Mouse (Mus musculus) MEL (cell line): ENCODE results near the gene Ermard. TPM values are rescaled to one million over a fixed set of nuclear protein-coding genes. Genes with fewer than 3 reads are reported as not detected.
"Not testable (repeated sequence)": the region's sequence is repeated elsewhere in the genome, so short reads cannot be mapped to it uniquely, and the experiment has no call there.

ENCODE experiments used
- DNase-seq: peaks from one replicate; pipeline ENCODE4 v3.0.0; 2011; ENCODE audit warnings: low read depth, low spot score
- H3K27ac ChIP-seq: 2 replicates; pipeline ENCODE4 v1.5.1; 2012; ENCODE audit warnings: low read depth, mild to moderate bottlenecking, control low read depth, low read length, moderate library complexity; ENCODE audit not compliant: control insufficient read depth
- H3K27me3 ChIP-seq, 2 experiments: fragments of 150-350 bp in 1 of 2; sonication (generic) in 1 of 2; 2 replicates each; pipeline ENCODE4 v1.6.1; 2012; ENCODE audit warnings: low read length in 2 of 2, mild to moderate bottlenecking in 2 of 2, improper control_type of control experiment in 1 of 2, moderate library complexity in 1 of 2; ENCODE audit not compliant: insufficient read depth in 2 of 2, control insufficient read depth in 1 of 2
- H3K36me3 ChIP-seq, 2 experiments: 2 replicates each; pipeline ENCODE4 v1.6.1; 2012 to 2014; ENCODE audit warnings: low read length in 2 of 2, improper control_type of control experiment in 1 of 2, inconsistent platforms in 1 of 2, mild to moderate bottlenecking in 1 of 2; ENCODE audit not compliant: insufficient read depth in 2 of 2, control insufficient read depth in 1 of 2
- H3K4me1 ChIP-seq, 2 experiments: fragments of 150-350 bp in 1 of 2; sonication (generic) in 1 of 2; 2 replicates each; pipeline ENCODE4 v1.6.1; 2012; ENCODE audit warnings: low read length in 2 of 2, improper control_type of control experiment in 1 of 2, mild to moderate bottlenecking in 1 of 2; ENCODE audit not compliant: insufficient read depth in 2 of 2, control insufficient read depth in 1 of 2
- H3K4me3 ChIP-seq, 2 experiments: fragments of 150-350 bp in 1 of 2; sonication (generic) in 1 of 2; 2 replicates each; pipeline ENCODE4 v1.5.1; 2012; ENCODE audit warnings: low read depth in 2 of 2, low read length in 2 of 2, mild to moderate bottlenecking in 2 of 2, moderate library complexity in 2 of 2, control low read depth in 1 of 2, improper control_type of control experiment in 1 of 2; ENCODE audit not compliant: control insufficient read depth in 1 of 2, insufficient read depth in 1 of 2
- H3K79me2 ChIP-seq: 2 replicates; pipeline ENCODE4 v1.6.1; 2012; ENCODE audit warnings: mild to moderate bottlenecking, low read length, moderate library complexity; ENCODE audit not compliant: control insufficient read depth, poor library complexity, insufficient read depth
- H3K9ac ChIP-seq: 2 replicates; pipeline ENCODE4 v1.6.1; 2012; ENCODE audit warnings: low read depth, mild to moderate bottlenecking, control low read depth, low read length, moderate library complexity; ENCODE audit not compliant: control insufficient read depth, poor library complexity, severe bottlenecking
- H3K9me3 ChIP-seq: fragments of 150-350 bp; sonication (generic); replicated peaks from 2 replicates; pipeline ENCODE4 v1.6.1; 2012; ENCODE audit warnings: mild to moderate bottlenecking, low read length, improper control_type of control experiment, moderate library complexity; ENCODE audit not compliant: insufficient read depth
- polyA plus RNA-seq, 2 experiments: library from polyadenylated mRNA; stranded (reverse) in 1 of 2; unstranded in 1 of 2; fragments of >175 nt in 1 of 2; fragments of >200 nt in 1 of 2; gene quantifications; 2 replicates each; pipeline versions ENCODE4 v1.2.1 to v1.2.4; 2012; ENCODE audit warnings: low replicate concordance in 2 of 2, low read depth in 1 of 2; ENCODE audit not compliant: insufficient read length in 2 of 2, insufficient read depth in 1 of 2, missing spikeins in 1 of 2
- total RNA-seq: library from RNA; depleted of rRNA; stranded (reverse); fragments of 300-350 nt; gene quantifications from 2 replicates; pipeline ENCODE4 v1.2.3, GENCODE M21; 2012

Gene Ermard
- total and polyA plus RNA-seq, 3 experiments = 28.2 to 47.0 TPM; not detected in 1

DNA sequence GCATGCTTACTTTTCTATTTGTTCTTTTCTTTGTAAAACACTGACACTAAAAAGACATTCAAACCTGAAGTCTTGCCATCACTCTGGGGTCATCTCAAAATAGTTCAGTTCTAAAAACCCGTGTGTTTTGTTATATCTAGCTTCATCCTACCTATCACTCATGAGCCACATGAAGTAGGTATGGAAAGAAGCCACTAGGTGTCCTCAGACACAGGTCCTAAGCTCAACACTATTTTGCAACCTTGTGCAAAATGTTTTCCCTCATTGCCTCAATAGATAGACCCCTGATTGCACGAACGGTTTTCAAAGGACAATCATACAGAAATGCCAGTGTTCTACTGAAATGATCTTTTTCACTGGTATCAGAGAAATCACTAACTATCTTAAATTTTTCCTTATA, 553 bp upstream of the Ermard start:
- not testable (repeated sequence) for DNase-seq, H3K36me3 ChIP-seq, H3K27me3 ChIP-seq

GRCm38 (mm10) chr17:15050338-15050737, 9.3 kb downstream of the Ermard start:
- not testable (repeated sequence) for DNase-seq, H3K4me3 ChIP-seq, H3K4me1 ChIP-seq, H3K79me2 ChIP-seq, H3K9me3 ChIP-seq, H3K27ac ChIP-seq, H3K9ac ChIP-seq, H3K36me3 ChIP-seq, H3K27me3 ChIP-seq

More for the DNA sequence above, 553 bp upstream of the Ermard start:
- not testable (repeated sequence) for H3K4me1 ChIP-seq, H3K27ac ChIP-seq, H3K9me3 ChIP-seq, H3K4me3 ChIP-seq, H3K79me2 ChIP-seq, H3K9ac ChIP-seq

GRCm38 (mm10) chr17:15052766-15053165, 11.8 kb downstream of the Ermard start:
- H3K4me1 ChIP-seq, H3K27ac ChIP-seq, H3K4me3 ChIP-seq, H3K79me2 ChIP-seq, H3K27me3 ChIP-seq, H3K9ac ChIP-seq, H3K36me3 ChIP-seq, H3K9me3 ChIP-seq, DNase-seq: not testable (repeated sequence)

GRCm38 (mm10) chr17:15053183-15053828, 12.3 kb downstream of the Ermard start:
- not testable (repeated sequence) for H3K27me3 ChIP-seq, H3K9ac ChIP-seq, H3K79me2 ChIP-seq, H3K27ac ChIP-seq, DNase-seq, H3K4me1 ChIP-seq, H3K9me3 ChIP-seq, H3K4me3 ChIP-seq, H3K36me3 ChIP-seq

DNA sequence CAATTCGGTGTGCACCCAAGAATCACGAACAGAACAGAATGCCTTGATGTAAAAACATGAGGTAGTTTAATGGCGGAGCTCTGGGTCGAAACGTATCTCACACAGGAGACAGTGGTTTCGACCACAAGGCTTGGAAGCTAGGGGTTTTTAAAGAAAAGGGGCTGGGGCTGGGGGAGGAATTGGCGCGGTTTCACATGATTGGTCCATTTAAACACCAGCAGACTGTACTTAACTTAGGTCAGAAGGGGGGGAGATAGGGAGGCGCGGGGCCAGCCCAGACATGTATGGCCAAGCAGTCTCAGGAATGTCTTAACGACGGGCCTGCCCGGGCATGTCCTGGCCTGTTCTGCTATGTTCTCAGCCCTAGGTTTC, 12.8 kb downstream of the Ermard start:
- not testable (repeated sequence) for H3K27me3 ChIP-seq, DNase-seq, H3K27ac ChIP-seq, H3K9ac ChIP-seq, H3K4me3 ChIP-seq, H3K36me3 ChIP-seq, H3K79me2 ChIP-seq, H3K9me3 ChIP-seq, H3K4me1 ChIP-seq
